Mouse (Mus musculus): ENCODE results near the gene Tyro3. TPM values are rescaled to one million over a fixed set of nuclear protein-coding genes. Genes with fewer than 3 reads are reported as not detected.
A peak's percentile ranks its signal among the peaks of the same experiment; 100 is the strongest.

The Tyro3 gene
- total RNA-seq (2021) = 100 to 1,000 TPM; 177 to 182 TPM

GRCm38 (mm10) chr2:119797279-119797783, at the start of gene Tyro3:
Gene Tyro3 (plus strand): TSS chr2:119797733.
- DNase-seq (ENCODE audit: low spot score in 2 of 2) = peak; percentile 57 to 91
- intact Hi-C loops (cut with DNase I) = no loop called here

- intact Hi-C loops (cut with DNase I) = no loop called here
Observed at GRCm38 (mm10) chr2:119749260-119749659, 48.3 kb upstream of the Tyro3 start.

GRCm38 (mm10) chr2:119757601-119758100, 39.9 kb upstream of the Tyro3 start:
- DNase-seq (ENCODE audit: low spot score in 2 of 2) = no peak
- intact Hi-C loops (cut with DNase I) = no loop called here

More at GRCm38 (mm10) chr2:119749260-119749659, 48.3 kb upstream of the Tyro3 start:
- no peak for DNase-seq (ENCODE audit: low spot score in 2 of 2)

DNA sequence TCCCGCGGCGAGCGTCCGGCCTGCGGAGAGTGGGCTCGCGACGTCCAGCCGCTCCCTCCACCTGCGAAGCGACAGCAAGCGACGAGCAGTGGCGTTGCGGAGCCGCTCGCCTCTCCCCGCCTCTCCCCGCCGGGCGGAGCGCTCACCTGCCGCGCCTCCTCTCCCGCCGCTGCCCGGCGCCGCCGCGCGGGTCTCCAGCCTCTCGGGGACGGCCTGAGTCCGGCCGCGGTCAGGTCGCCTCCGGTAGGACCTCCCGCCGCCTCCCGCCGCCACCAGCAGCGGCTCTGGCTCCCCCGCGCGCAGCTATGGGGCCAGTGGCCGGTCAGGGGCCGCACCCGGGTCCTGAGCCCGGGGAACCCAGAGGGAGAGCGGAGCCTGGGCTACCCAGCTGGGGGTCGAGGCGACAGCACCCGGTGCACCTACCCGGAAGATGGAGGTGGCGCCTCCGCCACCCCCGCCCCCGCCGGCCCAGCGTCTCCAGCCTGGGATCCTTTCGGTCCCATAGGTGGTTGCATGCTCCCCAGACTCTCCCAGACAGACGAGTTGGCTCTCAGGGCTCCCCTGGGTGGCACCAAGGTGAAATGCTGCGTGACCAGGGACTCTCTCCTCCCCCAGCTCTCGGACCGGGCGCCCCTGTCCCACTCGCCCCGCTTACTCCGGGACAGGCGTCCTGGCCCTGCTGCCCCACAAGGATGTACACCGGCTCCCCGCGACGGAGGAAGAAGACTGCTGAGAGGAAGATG, 39.3 kb upstream of the Tyro3 start:
- intact Hi-C loops (cut with DNase I) = no loop called here
- no peak for DNase-seq (ENCODE audit: low spot score in 2 of 2)

- DNase-seq (ENCODE audit: low spot score in 2 of 2) = no peak
- intact Hi-C loops (cut with DNase I) = no loop called here
Observed at GRCm38 (mm10) chr2:119758844-119759835, 38.4 kb upstream of the Tyro3 start.

GRCm38 (mm10) chr2:119760251-119760650, 37.3 kb upstream of the Tyro3 start, which contains the start of gene Ltk:
Gene Ltk (minus strand): TSS chr2:119760431.
- no peak for DNase-seq (ENCODE audit: low spot score in 2 of 2)

GRCm38 (mm10) chr2:119762276-119762675, 35.3 kb upstream of the Tyro3 start:
- no peak for DNase-seq (ENCODE audit: low spot score in 2 of 2)
- intact Hi-C loops (cut with DNase I) = no loop called here

More at GRCm38 (mm10) chr2:119760251-119760650, 37.3 kb upstream of the Tyro3 start, which contains the start of gene Ltk:
- intact Hi-C loops (cut with DNase I) = no loop called here

DNA sequence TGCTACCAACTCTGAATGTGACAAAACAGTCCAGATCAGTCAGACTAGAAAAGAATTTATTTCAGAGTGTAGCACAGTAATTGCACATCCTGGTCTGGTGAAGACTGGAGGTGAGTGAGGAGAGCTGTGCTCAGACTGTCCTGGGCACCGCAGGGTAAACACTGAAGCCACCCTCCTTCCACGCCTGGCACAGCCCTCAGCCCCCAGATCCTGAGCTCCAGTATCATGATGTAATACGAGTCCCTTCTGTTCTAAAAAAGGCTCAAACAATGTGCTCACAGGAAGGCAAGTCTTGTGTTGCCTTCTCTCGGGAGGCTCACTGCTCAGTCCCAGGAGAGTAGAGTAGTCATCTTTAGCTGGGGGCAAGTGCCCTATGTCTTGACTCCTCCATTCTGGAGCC, 33.6 kb upstream of the Tyro3 start:
- intact Hi-C loops (cut with DNase I) = no loop called here
- no peak for DNase-seq (ENCODE audit: low spot score in 2 of 2)

DNA sequence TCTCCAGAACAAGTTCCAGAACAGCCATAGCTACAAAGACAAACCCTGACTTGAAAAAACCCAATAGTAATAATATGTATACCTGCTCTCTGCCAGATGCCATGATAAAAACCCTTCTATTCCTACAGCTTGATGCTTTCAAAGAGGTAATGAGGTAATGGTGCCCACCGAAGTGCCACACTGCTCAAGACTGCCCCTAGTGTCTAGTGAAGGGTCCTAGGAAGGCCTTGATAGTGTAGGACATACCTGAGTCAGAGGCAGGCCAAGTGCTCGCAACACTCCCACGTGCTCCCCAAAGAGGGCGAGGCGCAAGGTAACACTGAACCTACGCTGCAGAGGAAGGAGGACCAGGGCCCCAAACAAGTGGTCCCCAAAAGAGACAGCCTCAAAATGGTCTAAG, 30.3 kb upstream of the Tyro3 start:
- intact Hi-C loops (cut with DNase I) = no loop called here
- no peak for DNase-seq (ENCODE audit: low spot score in 2 of 2)

DNA sequence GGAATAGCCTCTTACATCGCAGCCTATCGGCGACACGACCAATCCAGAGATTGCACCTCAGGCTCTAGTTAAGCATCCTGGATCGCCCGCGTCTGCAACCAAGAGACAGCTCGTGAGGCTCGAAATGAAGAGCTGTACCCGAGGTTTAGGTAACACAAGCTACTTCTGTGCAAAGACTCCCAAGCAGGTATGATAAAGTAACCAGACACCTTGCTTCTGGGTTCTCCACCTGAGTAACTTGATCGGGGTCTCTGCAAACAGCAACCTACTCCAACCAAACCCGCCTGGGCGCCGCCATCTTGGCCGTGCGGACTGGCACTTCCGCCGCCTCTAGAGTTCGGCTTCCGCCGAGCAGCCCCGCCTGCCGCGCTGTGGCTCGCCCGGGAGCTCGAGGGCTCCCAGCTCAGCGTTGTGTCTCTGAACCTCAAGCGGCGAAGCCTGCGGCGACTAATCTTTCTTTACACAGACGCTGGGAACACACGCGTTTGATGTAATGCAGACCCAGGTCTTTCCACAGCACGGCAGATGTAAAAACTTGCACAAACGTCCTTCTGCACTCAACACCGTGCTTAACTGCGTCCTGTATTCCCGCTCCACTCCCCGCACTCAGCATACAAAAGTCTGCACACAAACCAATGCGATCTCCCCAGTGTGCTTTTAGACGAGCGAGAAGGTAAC, 10.2 kb upstream of the Tyro3 start, which contains the start of gene Rpap1:
TSS of gene Rpap1 (minus strand) at position 332 of the 678 bp plus-strand sequence.
- peak; percentile 89 to 90 for DNase-seq (ENCODE audit: low spot score in 2 of 2)
- intact Hi-C loops (cut with DNase I) = loop anchor here (5.0 kb wide), 1 partner anchor 45 kb away; no protein-coding TSS in a partner anchor

GRCm38 (mm10) chr2:119789996-119790395, 7.5 kb upstream of the Tyro3 start:
- intact Hi-C loops (cut with DNase I) = loop anchor here (5.0 kb wide), 1 partner anchor 42 kb away; no protein-coding TSS in a partner anchor
- no peak for DNase-seq (ENCODE audit: low spot score in 2 of 2)

GRCm38 (mm10) chr2:119798246-119798927, 854 bp downstream of the Tyro3 start:
- peak; percentile 41 to 42 for DNase-seq (ENCODE audit: low spot score in 2 of 2)
- intact Hi-C loops (cut with DNase I) = loop anchor here (2.0 kb wide), 1 partner anchor 98 kb away; the partner anchor contains the start of gene Mga

GRCm38 (mm10) chr2:119799181-119799960, 1.8 kb downstream of the Tyro3 start:
- intact Hi-C loops (cut with DNase I) = loop anchor here (1.0 to 2.0 kb wide), 2 partner anchors 74 to 97 kb away; partner anchors contain the start of gene Mga
- DNase-seq (ENCODE audit: low spot score in 2 of 2) = peak; percentile 24 to 37

GRCm38 (mm10) chr2:119799961-119800550, 2.5 kb downstream of the Tyro3 start:
- intact Hi-C loops (cut with DNase I) = loop anchor here (1.0 to 5.0 kb wide), 5 partner anchors 15 to 97 kb away; partner anchors contain the start of genes Itpka and Mga
- peak in 1 of 2 experiments; percentile 9 for DNase-seq (ENCODE audit: low spot score in 2 of 2)

- peak; percentile 68 to 93 for DNase-seq (ENCODE audit: low spot score in 2 of 2)
- intact Hi-C loops (cut with DNase I) = loop anchor here (2.0 to 5.0 kb wide), 3 partner anchors 14 to 58 kb away; partner anchors contain the start of gene Itpka
Observed at GRCm38 (mm10) chr2:119800876-119801846, 3.6 kb downstream of the Tyro3 start.
